Mouse (Mus musculus): ENCODE measurements at regions not wholly inside any gene's neighbourhood (a gene's known extent, or its start where the extent isn't known, plus 50 kb on each side); places are given as distances from the start of the nearest gene placed in this dataset.

DNA sequence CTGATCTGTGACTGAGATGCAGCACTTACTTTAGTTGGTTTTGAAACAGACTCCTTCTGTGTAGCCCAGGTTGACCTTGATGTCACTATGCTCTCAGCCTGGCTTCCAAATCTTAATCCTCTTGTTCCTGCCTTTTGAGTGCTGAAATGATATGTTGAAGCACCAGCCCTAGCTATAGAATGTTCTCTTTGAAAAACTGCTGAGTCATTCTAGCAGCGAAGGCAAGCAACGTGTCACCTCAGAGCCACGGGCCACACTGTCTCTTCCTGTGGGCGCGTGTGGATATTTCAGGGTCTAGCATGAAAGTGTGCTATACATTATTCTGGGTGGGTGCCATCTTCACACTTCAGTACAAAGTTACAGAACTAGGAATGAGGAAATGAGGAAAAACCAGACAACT is 510.0 kb upstream of the Vstm2b start:
- TF ChIP-seq ZC3H11A (IDR thresholded peaks at IDR 0.05; ENCODE audit: borderline replicate concordance, low read depth, low read length) (no peak), CHD2 (IDR thresholded peaks at IDR 0.05; ENCODE audit: low read depth, low read length) (no peak), MAFK (IDR thresholded peaks at IDR 0.05; ENCODE audit: insufficient read depth, low read depth, low read length) (peak; percentile 82), ZNF384 (IDR thresholded peaks at IDR 0.05; ENCODE audit: low read depth, low read length) (no peak), HCFC1 (IDR thresholded peaks at IDR 0.05; ENCODE audit: borderline replicate concordance, insufficient read depth, low read length) (no peak)
